Mouse (Mus musculus): ENCODE measurements at regions not wholly inside any gene's neighbourhood (a gene's known extent, or its start where the extent isn't known, plus 50 kb on each side); places are given as distances from the start of the nearest gene placed in this dataset.

DNA sequence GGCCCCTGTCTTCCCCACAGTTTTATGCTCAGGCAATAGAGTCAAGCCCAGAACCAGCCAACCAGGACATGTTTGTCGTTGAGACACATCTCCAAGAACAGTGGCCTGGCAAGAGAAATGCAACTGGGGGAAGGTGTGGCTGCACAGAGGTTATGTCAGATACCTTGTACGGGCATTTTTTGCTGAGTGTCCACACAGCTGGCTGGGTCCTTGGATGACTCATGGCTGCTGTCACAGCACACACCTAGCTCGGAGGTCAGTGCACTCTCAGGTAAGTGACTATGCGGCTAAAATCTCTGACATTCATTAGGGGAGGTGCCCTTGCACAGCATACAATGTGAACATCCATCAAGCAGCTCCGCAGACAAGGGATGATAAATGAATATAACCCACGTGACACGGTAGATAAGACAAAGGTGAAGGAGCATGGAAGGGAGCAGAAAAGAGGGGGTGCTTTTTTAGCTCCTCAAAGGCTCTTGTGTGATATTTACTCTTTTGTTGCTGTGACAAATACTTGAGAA lies 85.4 kb downstream of the Trim42 start:
- TF ChIP-seq CTCF (IDR thresholded peaks at IDR 0.05; ENCODE audit: extremely low read depth, insufficient read depth, low read length) (no peak), POLR2A (IDR thresholded peaks at IDR 0.05; ENCODE audit: extremely low read depth, insufficient read depth, low read length) (no peak)
